Mouse (Mus musculus) layer of hippocampus, adult 6 months (tissue): ENCODE data around the gene Cd82. TPM values are rescaled to one million over a fixed set of nuclear protein-coding genes. Genes with fewer than 3 reads are reported as not detected.

Experiments used
- long read RNA-seq, 2 experiments: library from polyadenylated mRNA; unstranded; transcript quantifications; one replicate each; pipeline ENCODE4 v2.0.0; 2019 to 2020
- microRNA-seq: library from miRNA; unstranded; fragments of <30 nt; microRNA quantifications from one replicate; pipeline ENCODE4 v1.2.0, GENCODE M21; 2020
- polyA plus RNA-seq: library from polyadenylated mRNA; unstranded; fragments of <200 nt; fragmentation: Nextera tagmentation; gene quantifications from 2 replicates; pipeline ENCODE4 v1.2.3, GENCODE M21; 2021

Gene Cd82
- polyA plus RNA-seq: 32.4 and 46.6 TPM in 2 replicates
- long read RNA-seq, experiment 1, transcript Cd82-201 (10 exons, 1,824 nt): major isoform, 39 of 57 reads
- long read RNA-seq, experiment 1, transcript Cd82-202 (9 exons, 1,657 nt): minor isoform, 12 of 57 reads
- long read RNA-seq, experiment 1, partial matches to known transcripts: 4 of 57 reads
- long read RNA-seq, experiment 1, other reads (novel, unspliced or antisense): 1 of 57 reads
- long read RNA-seq, experiment 2, transcript Cd82-202 (9 exons, 1,657 nt): minor isoform, 31 of 157 reads
- long read RNA-seq, experiment 2, transcript Cd82-201 (10 exons, 1,824 nt): major isoform, 116 of 157 reads
- long read RNA-seq, experiment 2, partial matches to known transcripts: 3 of 157 reads
- long read RNA-seq, experiment 2, other reads (novel, unspliced or antisense): 5 of 157 reads

GRCm38 (mm10) chr2:93462760-93463159 is at the start of gene Cd82:
Cd82 (minus strand) TSS chr2:93463140.

Small RNA genes within 50 kb of the gene (microRNA-seq; reads per million reads assigned to microRNA genes)
- not detected for gene Mir7001

Other genes starting within 250 kb of the Cd82 start
- gene Tspan18, start 128.6 kb downstream of the Cd82 start, polyA plus RNA-seq: 17.1 and 19.9 TPM in 2 replicates
- gene Gm10803, start 97.4 kb upstream of the Cd82 start, polyA plus RNA-seq: not detected in 2 replicates
- 0.08 and 0.25 TPM in 2 replicates for gene Alx4, start 179.2 kb upstream of the Cd82 start, polyA plus RNA-seq